Mouse (Mus musculus): ENCODE measurements around the gene Ino80e. TPM values are rescaled to one million over a fixed set of nuclear protein-coding genes. Genes with fewer than 3 reads are reported as not detected.
A peak's percentile ranks its signal among the peaks of the same experiment; 100 is the strongest.
"Not testable (repeated sequence)": the region's sequence is repeated elsewhere in the genome, so short reads cannot be mapped to it uniquely, and the experiment has no call there.

Ino80e gene
- polyA plus RNA-seq (2014; fragmentation: Nextera tagmentation; extraction: Ambion mirVana): 89.3 and 89.4 TPM in 2 replicates

DNA sequence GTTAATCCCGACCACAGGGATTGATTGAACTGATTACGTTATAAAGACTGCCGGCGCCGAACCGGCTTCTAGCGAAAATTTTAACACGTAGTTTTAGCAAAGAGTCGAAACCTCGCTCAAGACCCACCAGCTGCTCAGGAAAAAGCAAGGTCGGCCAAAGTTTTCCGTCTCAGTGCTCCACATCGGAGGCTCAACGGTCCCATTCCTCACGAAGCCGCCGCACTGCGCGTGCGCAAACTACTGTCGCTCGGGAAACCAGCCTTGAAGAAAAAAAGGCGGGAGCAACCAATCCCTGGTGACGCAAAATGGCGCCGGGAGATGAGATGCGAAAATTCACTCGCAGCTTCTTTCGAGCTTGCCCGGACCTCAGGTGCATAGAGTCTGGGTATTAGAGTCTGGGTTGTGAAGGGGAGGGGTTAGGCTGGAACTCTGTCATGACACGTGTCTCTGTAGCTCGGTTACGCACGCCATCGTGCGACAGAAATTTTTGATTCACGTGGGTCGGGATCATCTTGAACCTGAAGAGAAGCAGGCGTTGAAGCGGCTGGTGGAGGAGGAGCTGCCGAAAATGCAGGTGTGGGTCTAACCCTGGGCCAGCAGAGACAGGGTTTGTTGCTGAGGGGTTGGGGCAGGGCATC is at the start of gene Ino80e:
TSS of gene Ino80e (minus strand) at position 231 of the 638 bp plus-strand sequence.
- Histone ChIP-seq H3K9me3 (ENCODE audit: control insufficient read depth, low read length) (no peaks in the 10 kb centered on the region), H3K27ac (ENCODE audit: low read depth, low read length) (peak within 1 kb of the TSS; percentile 67), H3K4me2 (replicated peaks; ENCODE audit: low read depth, low read length) (peak within 1 kb of the TSS; percentile 78), H3K9ac (ENCODE audit: low read depth, low read length) (peak within 1 kb of the TSS; percentile 67), H3K4me1 (replicated peaks; ENCODE audit: control insufficient read depth, insufficient read depth, low read length) (peaks cover 15% of the 10 kb centered on the region), H3K4me3 (ENCODE audit: low read depth, low read length) (peak within 1 kb of the TSS; percentile 60), H3K27me3 (ENCODE audit: control insufficient read depth, insufficient read depth, low read length) (no peaks in the 10 kb centered on the region), H3K36me3 (ENCODE audit: control insufficient read depth, insufficient read depth, low read length) (peaks cover 14% of the 10 kb centered on the region; the same call in 1 of the 2 replicates)
- under 1% methylated on average over 41 of the region's 41 CpGs for WGBS
- ATAC-seq (ENCODE audit: low FRiP score) (peak; percentile 71), DNase-seq (ENCODE audit: low spot score) (peak; percentile 99)

DNA sequence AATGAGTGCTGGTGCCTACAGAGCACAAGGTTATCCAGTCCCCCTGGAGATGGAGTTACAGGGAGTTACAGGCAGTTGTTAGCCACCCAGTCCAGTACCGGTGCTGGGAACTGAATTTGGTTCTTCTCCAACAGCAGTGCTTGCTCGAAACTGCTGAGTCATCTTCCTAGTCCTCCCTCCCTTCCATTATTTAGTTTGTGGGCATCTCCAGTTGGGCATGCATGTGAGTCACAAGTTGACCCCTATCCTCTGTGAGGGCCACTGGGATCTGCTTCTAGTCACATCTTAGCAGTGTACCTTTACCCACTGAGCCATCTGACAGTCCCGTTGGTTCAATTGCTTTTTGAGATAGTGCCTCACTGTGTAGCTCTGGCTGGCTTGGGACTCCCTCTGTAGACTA is 43.4 kb upstream of the Ino80e start:
- Histone ChIP-seq H3K4me2 (replicated peaks; ENCODE audit: low read depth, low read length) (no peak overlapping the region), H3K9me3 (ENCODE audit: control insufficient read depth, low read length) (no peaks in the 10 kb centered on the region), H3K27ac (ENCODE audit: low read depth, low read length) (no peak overlapping the region), H3K27me3 (ENCODE audit: control insufficient read depth, insufficient read depth, low read length) (no peaks in the 10 kb centered on the region), H3K4me1 (replicated peaks; ENCODE audit: control insufficient read depth, insufficient read depth, low read length) (no peaks in the 10 kb centered on the region), H3K9ac (ENCODE audit: low read depth, low read length) (no peak overlapping the region), H3K4me3 (ENCODE audit: low read depth, low read length) (no peak overlapping the region), H3K36me3 (ENCODE audit: control insufficient read depth, insufficient read depth, low read length) (no peaks in the 10 kb centered on the region)
- 75% methylated on average over 3 of the region's 3 CpGs for WGBS
- DNase-seq (ENCODE audit: low spot score) (no peak), ATAC-seq (ENCODE audit: low FRiP score) (no peak)

DNA sequence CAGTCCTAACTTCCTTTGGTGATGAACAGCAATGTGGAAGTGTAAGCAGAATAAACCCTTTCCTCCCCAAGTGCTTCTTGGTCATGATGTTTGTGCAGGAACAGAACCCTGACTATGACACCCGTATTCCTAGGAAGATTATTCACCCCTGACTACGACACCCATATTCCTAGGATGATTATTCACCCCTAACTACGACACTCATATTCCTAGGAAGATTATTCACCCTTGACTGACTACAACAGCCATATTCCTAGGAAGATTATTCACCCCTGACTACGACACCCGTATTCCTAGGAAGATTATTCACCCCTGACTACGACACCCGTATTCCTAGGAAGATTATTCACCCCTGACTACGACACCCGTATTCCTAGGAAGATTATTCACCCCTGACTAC is 37.6 kb upstream of the Ino80e start:
- WGBS: 93% methylated on average over 7 of the region's 9 CpGs

DNA sequence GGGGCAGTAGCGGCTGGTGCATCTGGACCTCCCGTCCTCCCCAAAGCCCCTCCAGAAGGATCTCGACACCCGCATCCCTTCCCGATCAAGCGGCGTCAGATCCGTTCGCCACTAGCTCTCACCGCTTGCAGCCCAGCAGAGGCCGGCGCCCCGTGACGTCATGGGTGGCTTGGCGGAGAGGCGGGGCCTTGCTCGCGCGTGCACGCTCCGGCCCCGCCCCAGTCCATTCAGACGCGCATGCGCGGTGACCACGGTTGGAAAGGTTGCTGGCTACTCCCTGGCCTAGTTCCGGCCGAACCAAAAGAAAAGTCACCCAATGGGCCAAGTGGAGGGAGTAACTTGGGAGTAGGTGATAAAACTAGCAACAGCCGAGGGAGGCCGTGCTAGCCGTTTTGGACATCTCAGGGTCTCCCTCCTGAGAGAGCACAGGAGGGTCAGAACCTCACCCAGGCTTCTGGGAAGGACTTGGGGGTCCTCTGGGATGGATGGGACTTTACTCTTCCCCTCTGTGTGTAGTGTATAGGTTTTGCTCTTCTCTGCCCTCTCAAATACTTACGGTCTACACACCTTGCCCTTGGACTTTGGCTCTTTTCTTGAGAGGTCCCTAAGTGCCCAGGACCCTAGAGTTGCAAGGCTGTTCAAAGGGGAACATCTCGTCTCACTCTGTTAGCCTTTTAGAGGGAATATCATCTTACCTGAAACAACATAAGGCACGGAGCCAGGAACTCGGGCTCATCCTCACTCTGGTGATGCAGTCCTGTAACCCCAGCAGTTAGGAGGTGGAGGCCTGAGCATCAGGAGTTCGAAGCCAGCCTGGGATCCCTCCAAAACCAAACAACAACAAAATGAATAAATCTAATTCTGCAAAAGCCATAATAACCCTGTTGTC is 36.2 kb upstream of the Ino80e start:
- peak overlapping the region; percentile 74 for H3K9ac ChIP-seq (ENCODE audit: low read depth, low read length)
- peak overlapping the region; percentile 51 for H3K4me3 ChIP-seq (ENCODE audit: low read depth, low read length)
- peak overlapping the region; percentile 56; the same call in 1 of the 2 replicates for H3K27ac ChIP-seq (ENCODE audit: low read depth, low read length)
- 12% methylated on average over 37 of the region's 37 CpGs for WGBS
- H3K4me1 ChIP-seq (replicated peaks; ENCODE audit: control insufficient read depth, insufficient read depth, low read length): 0 out of 2 replicates have a peak, but pooled peaks cover 3% of the 10 kb centered on the region
- no peaks in the 10 kb centered on the region for H3K9me3 ChIP-seq (ENCODE audit: control insufficient read depth, low read length)
- DNase-seq (ENCODE audit: low spot score) (peak; percentile 97), ATAC-seq (ENCODE audit: low FRiP score) (peak; percentile 91)
- H3K27me3 ChIP-seq (ENCODE audit: control insufficient read depth, insufficient read depth, low read length): no peaks in the 10 kb centered on the region
- H3K4me2 ChIP-seq (replicated peaks; ENCODE audit: low read depth, low read length): peak overlapping the region; percentile 58
- no peaks in the 10 kb centered on the region for H3K36me3 ChIP-seq (ENCODE audit: control insufficient read depth, insufficient read depth, low read length)

More for the DNA sequence above, 37.6 kb upstream of the Ino80e start:
- not testable (repeated sequence) for H3K27ac ChIP-seq (ENCODE audit: low read depth, low read length); H3K9me3 ChIP-seq (ENCODE audit: control insufficient read depth, low read length); DNase-seq (ENCODE audit: low spot score); H3K4me2 ChIP-seq (replicated peaks; ENCODE audit: low read depth, low read length); H3K36me3 ChIP-seq (ENCODE audit: control insufficient read depth, insufficient read depth, low read length); H3K4me3 ChIP-seq (ENCODE audit: low read depth, low read length); H3K27me3 ChIP-seq (ENCODE audit: control insufficient read depth, insufficient read depth, low read length); ATAC-seq (ENCODE audit: low FRiP score); H3K9ac ChIP-seq (ENCODE audit: low read depth, low read length); H3K4me1 ChIP-seq (replicated peaks; ENCODE audit: control insufficient read depth, insufficient read depth, low read length)

DNA sequence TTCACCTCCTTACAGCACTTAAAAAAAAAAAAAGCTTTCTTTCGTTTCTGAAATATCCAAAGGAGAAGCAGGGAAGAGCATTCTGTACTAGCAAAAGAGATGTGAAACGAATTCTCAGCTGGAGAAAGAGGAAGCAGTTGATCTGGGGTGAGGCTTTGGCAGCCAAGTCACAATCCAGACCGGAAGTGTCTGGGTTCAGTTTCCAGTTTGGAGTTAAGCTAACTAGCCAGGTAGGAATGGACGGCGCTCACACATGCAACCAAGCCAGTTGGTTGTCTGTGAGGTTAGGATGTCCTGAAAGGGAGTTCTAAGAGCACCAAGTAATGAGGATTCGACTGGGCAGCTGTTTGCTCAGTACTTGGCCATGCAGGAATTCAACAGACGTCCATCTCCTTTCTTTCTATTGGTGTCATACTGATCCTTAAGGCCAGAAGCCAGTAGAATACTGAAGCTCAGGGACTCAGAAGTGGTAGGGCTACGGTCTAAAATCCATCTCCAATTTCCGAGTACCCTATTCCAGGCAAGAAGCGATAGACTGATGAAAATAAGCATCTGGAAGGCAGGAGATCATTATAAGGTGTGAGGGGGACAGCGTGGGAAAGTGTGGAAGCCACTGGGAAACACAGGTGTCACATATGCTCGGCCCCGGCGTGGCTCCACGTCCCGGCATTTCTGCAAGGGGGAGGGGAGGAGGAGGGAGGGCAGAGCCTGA is 35.4 kb upstream of the Ino80e start:
- 27% methylated on average over 16 of the region's 16 CpGs for WGBS
- peak; percentile 14; the same call in 1 of the 2 replicates for ATAC-seq (ENCODE audit: low FRiP score)
- no peaks in the 10 kb centered on the region for H3K36me3 ChIP-seq (ENCODE audit: control insufficient read depth, insufficient read depth, low read length)

DNA sequence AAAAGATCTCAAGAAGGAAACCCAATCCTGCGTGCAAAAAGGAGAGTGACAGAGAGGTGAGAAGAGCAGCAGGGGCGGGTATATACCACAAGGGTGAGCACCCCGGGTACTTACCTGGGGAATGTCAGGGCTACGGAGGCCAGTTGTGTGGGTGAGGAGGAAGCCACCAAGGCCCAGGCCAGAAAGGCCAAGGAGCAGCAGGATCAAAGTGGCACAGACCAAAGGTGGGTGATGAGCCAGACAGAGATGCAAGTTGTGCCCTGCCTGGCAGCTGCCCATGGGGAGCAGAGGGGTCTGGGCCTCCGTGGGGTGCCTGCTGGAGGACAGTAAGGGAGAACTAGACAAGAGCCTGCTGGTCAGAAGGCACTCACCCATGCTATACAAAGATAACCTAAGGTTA is 34.7 kb upstream of the Ino80e start:
- ATAC-seq (ENCODE audit: low FRiP score) (no peak), DNase-seq (ENCODE audit: low spot score) (no peak)
- Histone ChIP-seq H3K4me1 (replicated peaks; ENCODE audit: control insufficient read depth, insufficient read depth, low read length) (0 out of 2 replicates have a peak, but pooled peaks cover 3% of the 10 kb centered on the region), H3K4me3 (ENCODE audit: low read depth, low read length) (no peak overlapping the region), H3K27me3 (ENCODE audit: control insufficient read depth, insufficient read depth, low read length) (no peaks in the 10 kb centered on the region), H3K4me2 (replicated peaks; ENCODE audit: low read depth, low read length) (no peak overlapping the region), H3K36me3 (ENCODE audit: control insufficient read depth, insufficient read depth, low read length) (no peaks in the 10 kb centered on the region), H3K27ac (ENCODE audit: low read depth, low read length) (no peak overlapping the region), H3K9me3 (ENCODE audit: control insufficient read depth, low read length) (no peaks in the 10 kb centered on the region), H3K9ac (ENCODE audit: low read depth, low read length) (no peak overlapping the region)
- WGBS: 81% methylated on average over 5 of the region's 5 CpGs

More for the DNA sequence above, 35.4 kb upstream of the Ino80e start:
- H3K9ac ChIP-seq (ENCODE audit: low read depth, low read length): peak overlapping the region; percentile 74
- H3K4me2 ChIP-seq (replicated peaks; ENCODE audit: low read depth, low read length): peak overlapping the region; percentile 58
- DNase-seq (ENCODE audit: low spot score): no peak
- H3K27me3 ChIP-seq (ENCODE audit: control insufficient read depth, insufficient read depth, low read length): no peaks in the 10 kb centered on the region
- H3K27ac ChIP-seq (ENCODE audit: low read depth, low read length): peak overlapping the region; percentile 56; the same call in 1 of the 2 replicates
- peak overlapping the region; percentile 51 for H3K4me3 ChIP-seq (ENCODE audit: low read depth, low read length)
- H3K4me1 ChIP-seq (replicated peaks; ENCODE audit: control insufficient read depth, insufficient read depth, low read length): 0 out of 2 replicates have a peak, but pooled peaks cover 3% of the 10 kb centered on the region
- no peaks in the 10 kb centered on the region for H3K9me3 ChIP-seq (ENCODE audit: control insufficient read depth, low read length)

DNA sequence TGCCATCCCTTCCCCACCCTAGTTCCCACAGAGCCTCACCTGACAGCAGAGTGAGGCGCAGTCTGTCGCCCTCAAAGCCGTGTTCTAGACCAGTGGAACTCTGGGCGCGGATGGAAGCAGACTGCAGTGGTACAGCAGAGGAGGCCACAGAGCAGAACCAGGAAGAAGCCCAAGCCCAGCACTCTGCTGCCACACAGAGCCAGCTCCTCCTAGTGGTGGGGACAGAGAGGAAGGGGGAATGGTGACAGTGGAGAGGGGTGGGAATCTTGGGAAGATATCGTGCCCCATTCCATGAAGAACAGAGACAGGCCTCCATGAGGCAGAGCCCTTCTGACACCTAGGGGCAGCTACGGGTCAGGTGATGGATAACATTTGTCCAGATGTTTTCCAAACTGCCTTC is 26.7 kb upstream of the Ino80e start:
- H3K9ac ChIP-seq (ENCODE audit: low read depth, low read length): no peak overlapping the region
- H3K27ac ChIP-seq (ENCODE audit: low read depth, low read length): no peak overlapping the region
- H3K27me3 ChIP-seq (ENCODE audit: control insufficient read depth, insufficient read depth, low read length): no peaks in the 10 kb centered on the region
- no peak overlapping the region for H3K4me3 ChIP-seq (ENCODE audit: low read depth, low read length)
- H3K9me3 ChIP-seq (ENCODE audit: control insufficient read depth, low read length): no peaks in the 10 kb centered on the region
- ATAC-seq (ENCODE audit: low FRiP score) (no peak), DNase-seq (ENCODE audit: low spot score) (no peak)
- H3K4me1 ChIP-seq (replicated peaks; ENCODE audit: control insufficient read depth, insufficient read depth, low read length): no peaks in the 10 kb centered on the region
- H3K4me2 ChIP-seq (replicated peaks; ENCODE audit: low read depth, low read length): no peak overlapping the region; the same call in 1 of the 2 replicates
- H3K36me3 ChIP-seq (ENCODE audit: control insufficient read depth, insufficient read depth, low read length): 0 out of 2 replicates have a peak, but pooled peaks cover 3% of the 10 kb centered on the region
- 67% methylated on average over 7 of the region's 7 CpGs for WGBS

DNA sequence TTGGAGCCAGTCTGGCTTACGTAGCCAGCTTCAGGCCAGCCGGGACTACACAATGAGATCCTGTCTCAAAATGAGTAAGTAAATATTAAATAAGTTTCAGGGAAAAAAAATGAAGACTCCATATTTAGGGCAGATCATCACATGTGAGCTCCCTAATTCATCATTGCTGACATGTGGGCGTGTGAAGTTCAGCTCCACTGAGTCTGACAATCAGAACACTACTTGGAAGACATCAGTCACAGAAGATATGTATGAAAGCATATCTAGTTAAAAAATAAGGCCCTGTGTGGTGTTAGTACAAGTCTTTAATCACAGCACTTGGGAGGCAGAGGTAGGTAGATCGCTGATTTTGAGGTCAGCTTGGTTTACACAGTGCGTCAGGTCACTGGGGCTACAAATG is 25.1 kb upstream of the Ino80e start:
- no peak overlapping the region for H3K9ac ChIP-seq (ENCODE audit: low read depth, low read length)
- 0 out of 2 replicates have a peak, but pooled peaks cover 3% of the 10 kb centered on the region for H3K4me1 ChIP-seq (replicated peaks; ENCODE audit: control insufficient read depth, insufficient read depth, low read length)
- no peak overlapping the region for H3K4me3 ChIP-seq (ENCODE audit: low read depth, low read length)
- no peak overlapping the region for H3K27ac ChIP-seq (ENCODE audit: low read depth, low read length)
- 0 out of 2 replicates have a peak, but pooled peaks cover 3% of the 10 kb centered on the region for H3K36me3 ChIP-seq (ENCODE audit: control insufficient read depth, insufficient read depth, low read length)
- no peak for ATAC-seq (ENCODE audit: low FRiP score)
- WGBS: 88% methylated on average over 5 of the region's 5 CpGs
- no peaks in the 10 kb centered on the region for H3K27me3 ChIP-seq (ENCODE audit: control insufficient read depth, insufficient read depth, low read length)
- no peak for DNase-seq (ENCODE audit: low spot score)
- H3K9me3 ChIP-seq (ENCODE audit: control insufficient read depth, low read length): no peaks in the 10 kb centered on the region
- H3K4me2 ChIP-seq (replicated peaks; ENCODE audit: low read depth, low read length): no peak overlapping the region
